Comparison of ENCODE assay signal across 8 mouse cellular contexts in genomic region chr16:58408062-58408486, GRCm38 (mm10). TPM values are rescaled to one million over a fixed set of nuclear protein-coding genes. Genes with fewer than 3 reads are reported as not detected.
A peak's percentile ranks its signal among the peaks of the same experiment; 100 is the strongest.
DNase-seq lines count a peak whose midpoint lies in the region; ATAC-seq and TF ChIP-seq lines count a peak whose summit lies in the region.

Gene Dcbld2, plus strand, starts transcription at chr16:58408443.

- H3ac ChIP-seq in C2C12 (ENCODE audit: control insufficient read depth, insufficient read length, low read depth) (peak within 1 kb of the TSS; percentile 95), myocyte (ENCODE audit: control insufficient read depth, insufficient read length) (peak within 1 kb of the TSS; percentile 95)

- peak within 1 kb of the TSS; percentile 80 for H3K4me2 ChIP-seq in heart, embryonic 11.5 days
- peak within 1 kb of the TSS; percentile 89 for H3K4me2 ChIP-seq in kidney, embryonic 16.5 days (replicated peaks; ENCODE audit: low read depth, low read length)
- peak within 1 kb of the TSS; percentile 86 for H3K4me2 ChIP-seq in myocyte (ENCODE audit: low read depth)

- no peak for TF ChIP-seq POLR2A in brain, embryonic 14.5 days (IDR thresholded peaks at IDR 0.05; ENCODE audit: borderline replicate concordance, extremely low read depth, insufficient read depth, insufficient read length, poor library complexity, severe bottlenecking)
- TF ChIP-seq POLR2A in liver, adult 2 months (IDR thresholded peaks at IDR 0.05; ENCODE audit: extremely low read depth, insufficient read depth, low read length) = no peak
- TF ChIP-seq POLR2A in myocyte (IDR thresholded peaks at IDR 0.05; ENCODE audit: insufficient read length, low read depth) = no peak

- WGBS in heart, embryonic 11.5 days (ENCODE audit: insufficient replicate concordance) = 0% methylated on average over 25 of the region's 32 CpGs
- WGBS in kidney, embryonic 16.5 days = 0% methylated on average over 28 of the region's 32 CpGs
- WGBS in liver, adult 2 months = under 1% methylated on average over 29 of the region's 32 CpGs

- peaks cover 41% of the 10 kb centered on the region for H3K79me3 ChIP-seq in C2C12 (ENCODE audit: low read depth)

- H3K36me3 ChIP-seq in C2C12 (ENCODE audit: control insufficient read depth, insufficient read depth) = no peaks in the 10 kb centered on the region
- no peaks in the 10 kb centered on the region for H3K36me3 ChIP-seq in erythroblast, embryonic 14.5 days (ENCODE audit: control insufficient read depth)
- H3K36me3 ChIP-seq in heart, embryonic 11.5 days (ENCODE audit: control insufficient read depth, insufficient read depth, low read length) = no peaks in the 10 kb centered on the region
- H3K36me3 ChIP-seq in kidney, embryonic 16.5 days (ENCODE audit: insufficient read depth, low read length) = no peaks in the 10 kb centered on the region
- H3K36me3 ChIP-seq in liver, adult 2 months (ENCODE audit: control insufficient read depth, insufficient read depth, low read length) = no peaks in the 10 kb centered on the region
- H3K36me3 ChIP-seq in myocyte (ENCODE audit: control insufficient read depth, insufficient read depth) = no peaks in the 10 kb centered on the region
- no peaks in the 10 kb centered on the region for H3K36me3 ChIP-seq in splenic B cell, adult 2 months (ENCODE audit: control insufficient read depth, insufficient read depth, low read length, poor library complexity, severe bottlenecking)

- peak; percentile 99 for ATAC-seq in heart, embryonic 11.5 days (replicated peaks; ENCODE audit: insufficient number of reproducible peaks, low FRiP score, low TSS enrichment)
- peak; percentile 100 for ATAC-seq in kidney, embryonic 16.5 days (ENCODE audit: low FRiP score, low TSS enrichment)

- DNase-seq in brain, embryonic 14.5 days (ENCODE audit: low read depth) = peak; percentile 99
- peak; percentile 89 for DNase-seq in liver, adult 2 months (ENCODE audit: extremely low read depth, low read depth, low spot score)
- DNase-seq in splenic B cell, adult 2 months (ENCODE audit: low read depth, low spot score) = peak; percentile 93

- H3K4me3 ChIP-seq in C2C12 (ENCODE audit: insufficient read depth, poor library complexity, severe bottlenecking) = peak within 1 kb of the TSS; percentile 80
- peak within 1 kb of the TSS; percentile 71 for H3K4me3 ChIP-seq in erythroblast, embryonic 14.5 days (replicated peaks)
- H3K4me3 ChIP-seq in heart, embryonic 11.5 days (ENCODE audit: low read depth, low read length) = peak within 1 kb of the TSS; percentile 89
- peak within 1 kb of the TSS; percentile 92 for H3K4me3 ChIP-seq in kidney, embryonic 16.5 days (ENCODE audit: low read length)
- H3K4me3 ChIP-seq in liver, adult 2 months (ENCODE audit: insufficient read depth, low read depth, low read length) = peak within 1 kb of the TSS; percentile 70
- H3K4me3 ChIP-seq in myocyte = peak within 1 kb of the TSS; percentile 46

- H3K9ac ChIP-seq in heart, embryonic 11.5 days (ENCODE audit: low read depth, low read length) = peak within 1 kb of the TSS; percentile 93
- H3K9ac ChIP-seq in kidney, embryonic 16.5 days (replicated peaks; ENCODE audit: low read length) = peak within 1 kb of the TSS; percentile 76
- H3K9ac ChIP-seq in liver, adult 2 months (ENCODE audit: low read depth, low read length) = peak within 1 kb of the TSS; percentile 74

- H3K4me1 ChIP-seq in erythroblast, embryonic 14.5 days (ENCODE audit: control insufficient read depth) = peaks cover 19% of the 10 kb centered on the region
- H3K4me1 ChIP-seq in heart, embryonic 11.5 days (ENCODE audit: control insufficient read depth, insufficient read depth, low read length) = peaks cover 18% of the 10 kb centered on the region
- H3K4me1 ChIP-seq in kidney, embryonic 16.5 days (ENCODE audit: insufficient read depth, low read length) = peaks cover 15% of the 10 kb centered on the region
- peaks cover 3% of the 10 kb centered on the region; the same call in 1 of the 2 replicates for H3K4me1 ChIP-seq in liver, adult 2 months (ENCODE audit: control insufficient read depth, insufficient read depth, low read length)

- no peaks in the 10 kb centered on the region for H3K9me3 ChIP-seq in erythroblast, embryonic 14.5 days (ENCODE audit: control insufficient read depth, low read length)
- no peaks in the 10 kb centered on the region for H3K9me3 ChIP-seq in heart, embryonic 11.5 days (replicated peaks; ENCODE audit: control insufficient read depth, low read length)
- no peaks in the 10 kb centered on the region for H3K9me3 ChIP-seq in kidney, embryonic 16.5 days (ENCODE audit: low read length)

- H3K79me2 ChIP-seq in C2C12 (ENCODE audit: control insufficient read depth, insufficient read depth) (peaks cover 48% of the 10 kb centered on the region), myocyte (ENCODE audit: control insufficient read depth, insufficient read depth) (peaks cover 42% of the 10 kb centered on the region)
- no peaks in the 10 kb centered on the region for H3K79me2 ChIP-seq in liver, adult 2 months (ENCODE audit: control insufficient read depth, insufficient read depth, low read length)

- peak within 1 kb of the TSS; percentile 86 for H3K27ac ChIP-seq in heart, embryonic 11.5 days (ENCODE audit: low read depth, low read length)
- peak within 1 kb of the TSS; percentile 79 for H3K27ac ChIP-seq in kidney, embryonic 16.5 days (ENCODE audit: low read length)
- no peak within 1 kb of the TSS for H3K27ac ChIP-seq in liver, adult 2 months (replicated peaks; ENCODE audit: insufficient read depth, low read depth, low read length)

- H3K27me3 ChIP-seq in C2C12 (ENCODE audit: control insufficient read depth, insufficient read depth, insufficient read length) (no peaks in the 10 kb centered on the region), myocyte (ENCODE audit: control insufficient read depth, insufficient read depth, insufficient read length) (no peaks in the 10 kb centered on the region)
- H3K27me3 ChIP-seq in erythroblast, embryonic 14.5 days (ENCODE audit: control insufficient read depth) = peaks cover 73% of the 10 kb centered on the region
- H3K27me3 ChIP-seq in heart, embryonic 11.5 days (ENCODE audit: control insufficient read depth, insufficient read depth, low read length) = no peaks in the 10 kb centered on the region
- H3K27me3 ChIP-seq in kidney, embryonic 16.5 days (ENCODE audit: insufficient read depth, low read length) = no peaks in the 10 kb centered on the region
- H3K27me3 ChIP-seq in liver, adult 2 months (ENCODE audit: control insufficient read depth, insufficient read depth, low read length) = no peaks in the 10 kb centered on the region; the same call in 1 of the 2 replicates
- H3K27me3 ChIP-seq in splenic B cell, adult 2 months (ENCODE audit: control insufficient read depth, insufficient read depth, low read length, poor library complexity, severe bottlenecking) = peaks cover 3% of the 10 kb centered on the region; the same call in 1 of the 2 replicates

- no peak for TF ChIP-seq CTCF in C2C12 (IDR thresholded peaks at IDR 0.05; ENCODE audit: control insufficient read depth, insufficient read depth, insufficient read length)
- no peak for TF ChIP-seq CTCF in brain, embryonic 14.5 days (IDR thresholded peaks at IDR 0.05; ENCODE audit: borderline replicate concordance, extremely low read depth, insufficient read depth, insufficient read length)
- no peak for TF ChIP-seq CTCF in liver, adult 2 months (IDR thresholded peaks at IDR 0.05; ENCODE audit: low read depth, low read length)

TF ChIP-seq in C2C12, 6 proteins besides CTCF, POLR2A, EP300 and RAD21:
- no peak for TF ChIP-seq MYOG (IDR thresholded peaks at IDR 0.05; ENCODE audit: control insufficient read depth, extremely low read depth, insufficient read length)
- TF ChIP-seq CEBPB (IDR thresholded peaks at IDR 0.05; ENCODE audit: low read depth) = no peak
- TF ChIP-seq USF1 (IDR thresholded peaks at IDR 0.05; ENCODE audit: low read depth) = no peak
- TF ChIP-seq MAX (IDR thresholded peaks at IDR 0.05) = no peak
- no peak for TF ChIP-seq MYOD1 (IDR thresholded peaks at IDR 0.05; ENCODE audit: control insufficient read depth, insufficient read length, low read depth)
- TF ChIP-seq FOSL1 (IDR thresholded peaks at IDR 0.05; ENCODE audit: insufficient read depth, low read length, poor library complexity, severe bottlenecking) = no peak

TF ChIP-seq in myocyte, 11 proteins besides CTCF, POLR2A, EP300 and RAD21:
- TF ChIP-seq TCF12 (IDR thresholded peaks at IDR 0.05; ENCODE audit: insufficient read depth, poor library complexity, severe bottlenecking) = no peak
- peak; percentile 56 for TF ChIP-seq SRF (IDR thresholded peaks at IDR 0.05; ENCODE audit: control insufficient read depth, insufficient read length, low read depth)
- TF ChIP-seq POLR2AphosphoS2 (IDR thresholded peaks at IDR 0.05; ENCODE audit: insufficient read length, low read depth) = no peak
- no peak for TF ChIP-seq CEBPB (IDR thresholded peaks at IDR 0.05; ENCODE audit: insufficient read depth, poor library complexity, severe bottlenecking)
- no peak for TF ChIP-seq TCF3 (IDR thresholded peaks at IDR 0.05; ENCODE audit: insufficient read length, low read depth)
- TF ChIP-seq MYOG (IDR thresholded peaks at IDR 0.05; ENCODE audit: control insufficient read depth in 1 of 3, insufficient read depth in 1 of 3, insufficient read length in 2 of 3, low read depth in 2 of 3) = peak in 1 of 3 experiments; percentile 11
- no peak for TF ChIP-seq MYOD1 (IDR thresholded peaks at IDR 0.05; ENCODE audit: control insufficient read depth in 1 of 3, insufficient read length in 2 of 3, low read depth in 2 of 3)
- TF ChIP-seq E2F4 (IDR thresholded peaks at IDR 0.05; ENCODE audit: insufficient read depth) = no peak
- TF ChIP-seq USF1 (IDR thresholded peaks at IDR 0.05; ENCODE audit: low read depth) = no peak
- TF ChIP-seq REST (IDR thresholded peaks at IDR 0.05; ENCODE audit: insufficient read depth, insufficient read length) = no peak

RNA-seq across cellular contexts. Expression of gene Dcbld2, which starts in this region (rescaled TPM):
- polyA plus RNA-seq in C2C12 (2012; fragmentation: generic; extraction: Trizol) = 14.1 TPM
- 20.2 and 31.6 TPM in 2 replicates for polyA plus RNA-seq in brain, embryonic 14.5 days (2012; rRNA removed)
- 0.14 and 0.24 TPM in 2 replicates for polyA plus RNA-seq in erythroblast, embryonic 14.5 days (2012)
- 19.0 and 19.6 TPM in 2 replicates for polyA plus RNA-seq in heart, embryonic 11.5 days (2014; fragmentation: Nextera tagmentation; extraction: Ambion mirVana)
- polyA plus RNA-seq in kidney, embryonic 16.5 days (2015; fragmentation: Nextera tagmentation; extraction: Ambion mirVana) = 4.1 and 5.3 TPM in 2 replicates
- total RNA-seq in liver, adult 2 months (2014; rRNA removed) = 1.9 and 2.7 TPM in 2 replicates
- polyA plus RNA-seq in liver, adult 2 months (2012; rRNA removed) = 1.1 and 1.3 TPM in 2 replicates
- 10.4 TPM for polyA plus RNA-seq in myocyte (2012; fragmentation: generic; extraction: Trizol)
